Mouse (Mus musculus) adrenal gland, postnatal 0 days (tissue): ENCODE data around the gene Phospho2. TPM values are rescaled to one million over a fixed set of nuclear protein-coding genes. Genes with fewer than 3 reads are reported as not detected.

Experiments used
- polyA plus RNA-seq: library from polyadenylated mRNA; unstranded; fragments of >200 nt; fragmentation: Nextera tagmentation; extraction: Ambion mirVana; gene quantifications from 2 replicates; pipeline ENCODE4 v1.2.1, GENCODE M21; 2015

The Phospho2 gene
- polyA plus RNA-seq, result 33.4 and 36.1 TPM in 2 replicates

DNA sequence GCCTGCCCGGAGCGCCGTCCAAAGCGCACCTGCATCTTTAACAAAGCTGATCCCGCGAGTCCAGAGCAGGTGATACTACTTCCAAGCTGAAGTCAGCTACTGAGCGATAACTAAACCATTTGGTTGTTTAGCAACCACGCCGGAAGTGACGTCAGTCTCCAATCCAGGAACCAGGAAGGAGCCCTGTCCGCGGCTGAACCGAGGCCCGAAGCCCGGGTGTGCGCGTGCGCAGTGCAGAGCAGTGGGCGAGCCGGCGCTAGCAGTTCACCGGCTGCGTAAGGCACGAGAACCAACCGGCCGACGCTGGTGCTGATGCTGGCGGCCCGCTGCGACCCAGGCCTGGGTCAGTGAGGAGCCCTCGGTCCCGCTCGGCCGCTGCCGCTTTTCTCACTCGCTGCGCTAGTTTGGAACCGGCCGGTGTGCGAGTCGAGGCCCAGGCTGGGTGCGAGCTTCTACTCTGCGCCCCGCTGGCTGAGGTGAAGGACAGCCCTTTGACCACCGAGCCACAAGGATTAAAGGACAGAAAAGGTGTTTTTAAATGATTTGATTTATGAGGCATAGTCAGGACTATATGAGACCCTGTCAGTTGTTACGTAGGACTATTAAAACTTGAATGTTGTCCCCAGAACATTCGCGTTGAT, at the start of gene Phospho2, which contains the start of gene Ccdc173:
Phospho2 (plus strand) TSS at position 195 of the 641 bp plus-strand sequence.
Ccdc173 (minus strand) TSS at position 147 of the 641 bp plus-strand sequence.

DNA sequence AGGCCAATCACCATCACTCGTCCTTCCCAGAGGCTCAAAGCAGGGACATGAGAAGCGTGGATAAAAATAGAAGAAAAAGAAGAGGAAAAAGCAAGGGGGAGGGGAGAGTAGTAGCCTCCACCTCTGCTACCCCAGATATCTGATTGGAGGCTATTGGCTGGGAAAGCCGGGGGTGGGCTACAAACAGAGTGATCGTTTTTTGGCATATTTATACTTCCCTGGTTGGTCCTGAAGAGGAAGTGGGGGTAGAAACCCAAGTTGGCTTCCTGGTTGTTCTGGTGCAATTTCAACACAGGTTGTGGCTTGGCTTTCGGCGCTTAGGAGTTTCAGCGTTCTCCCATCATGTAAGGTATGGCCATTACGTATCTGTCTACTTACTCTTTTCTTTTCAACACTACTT, 32.3 kb downstream of the Phospho2 start, which contains the start of gene Klhl23:
Klhl23 (plus strand) TSS at position 234 of the 400 bp plus-strand sequence.

Other genes with a start within 250 kb of the Phospho2 start
- gene Lrp2, start 203.6 kb upstream of the Phospho2 start, polyA plus RNA-seq, result 0.55 and 0.76 TPM in 2 replicates
- 15.4 and 26.5 TPM in 2 replicates for gene Bbs5, start 142.5 kb upstream of the Phospho2 start, polyA plus RNA-seq
- 0.28 and 2.2 TPM in 2 replicates for gene Klhl41, start 119.5 kb upstream of the Phospho2 start, polyA plus RNA-seq
- gene Fastkd1, start 76.1 kb upstream of the Phospho2 start, polyA plus RNA-seq, result 6.6 and 9.1 TPM in 2 replicates
- gene Ppig, start 67.1 kb upstream of the Phospho2 start, polyA plus RNA-seq, result 93.3 and 111 TPM in 2 replicates
- gene Ccdc173, start within 50 bp of the Phospho2 start, polyA plus RNA-seq, result 2.1 and 2.5 TPM in 2 replicates
- gene Klhl23, start 32.3 kb downstream of the Phospho2 start, polyA plus RNA-seq, result 13.7 and 15.8 TPM in 2 replicates
- gene Ssb, start 71.9 kb downstream of the Phospho2 start, polyA plus RNA-seq, result 339 and 370 TPM in 2 replicates
- gene Mettl5, start 96.0 kb downstream of the Phospho2 start, polyA plus RNA-seq, result 37.7 and 48.4 TPM in 2 replicates
- gene Ubr3, start 107.6 kb downstream of the Phospho2 start, polyA plus RNA-seq, result 6.4 and 10.9 TPM in 2 replicates
- gene Myo3b, start 249.5 kb downstream of the Phospho2 start, polyA plus RNA-seq, result 0.01 TPM in 1 of 2 replicates, not detected in the other